Mouse (Mus musculus): ENCODE data around the gene Gm43738. TPM values are rescaled to one million over a fixed set of nuclear protein-coding genes. Genes with fewer than 3 reads are reported as not detected.

The Gm43738 gene
- total RNA-seq, 4 experiments from 2014 or later, result 0.21 TPM; not detected in 3

DNA sequence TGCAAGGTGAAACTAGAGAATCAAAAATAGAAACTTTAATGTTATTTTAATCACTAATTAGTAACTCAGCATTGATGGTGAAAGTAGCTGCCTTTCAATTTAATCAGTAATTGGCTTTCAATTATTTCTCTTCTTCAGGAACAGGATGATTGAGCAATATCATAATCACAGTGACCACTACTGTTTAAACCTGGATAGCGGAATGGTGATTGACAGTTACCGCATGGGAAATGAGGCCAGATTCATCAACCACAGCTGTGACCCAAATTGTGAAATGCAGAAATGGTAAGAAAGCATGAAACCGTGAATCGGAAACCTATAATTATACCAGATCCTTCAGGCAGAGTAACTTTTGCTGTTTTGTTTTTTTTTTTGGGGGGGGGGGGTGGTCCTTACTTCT, 57.5 kb downstream of the Gm43738 start:
- DNase-seq (ENCODE audit: low spot score in 2 of 2), result no peak

Other genes with a start within 250 kb of the Gm43738 start
- 10 to 100 TPM; 21.4 to 25.6 (median 23.9) TPM for gene Msto1, start 187.1 kb downstream of the Gm43738 start, total RNA-seq (2022)
- gene Ash1l, start 150.5 kb downstream of the Gm43738 start, total RNA-seq (2022), result 100 to 1,000 TPM in 1 of 4 experiments, 10 to 100 TPM in 3; 85.3 to 102 (median 91.4) TPM
- gene Dap3, start 149.9 kb downstream of the Gm43738 start, total RNA-seq (2022), result 100 to 1,000 TPM in 2 of 4 experiments, 10 to 100 TPM in 2; 87.3 to 110 (median 103) TPM
- 100 to 1,000 TPM; 170 to 198 (median 187) TPM for gene Rusc1, start 7.8 kb downstream of the Gm43738 start, total RNA-seq (2022)
- gene Fdps, start 860 bp upstream of the Gm43738 start, total RNA-seq (2022), result 100 to 1,000 TPM in 2 of 4 experiments, 10 to 100 TPM in 2; 84.4 to 129 (median 100) TPM
- not detected for gene Pklr, start 35.0 kb upstream of the Gm43738 start, total RNA-seq (2022)
- gene Hcn3, start 59.1 kb upstream of the Gm43738 start, total RNA-seq (2022), result 10 to 100 TPM; 12.3 to 18.2 (median 17.0) TPM
- gene Clk2, start 63.7 kb upstream of the Gm43738 start, total RNA-seq (2022), result 10 to 100 TPM; 41.2 to 45.3 (median 42.5) TPM
- gene Scamp3, start 76.4 kb upstream of the Gm43738 start, total RNA-seq (2022), result 10 to 100 TPM; 58.5 to 69.8 (median 63.9) TPM
- gene Fam189b, start 82.0 kb upstream of the Gm43738 start, total RNA-seq (2022), result 10 to 100 TPM; 47.2 to 58.2 (median 52.3) TPM
- 10 to 100 TPM; 52.5 to 62.4 (median 56.1) TPM for gene Gba, start 101.8 kb upstream of the Gm43738 start, total RNA-seq (2022)
- 10 to 100 TPM; 14.2 to 24.3 (median 22.2) TPM for gene Thbs3, start 114.1 kb upstream of the Gm43738 start, total RNA-seq (2022)
- gene Mtx1, start 126.0 kb upstream of the Gm43738 start, total RNA-seq (2022), result 100 to 1,000 TPM in 2 of 4 experiments, 10 to 100 TPM in 2; 95.4 to 105 (median 99.8) TPM
- gene Muc1, start 128.0 kb upstream of the Gm43738 start, total RNA-seq (2022), result 1 to 10 TPM in 1 of 4 experiments, under 1 TPM in 3; 0.36 to 1.5 (median 0.67) TPM
- 10 to 100 TPM; 70.4 to 91.2 (median 83.7) TPM for gene Krtcap2, start 144.9 kb upstream of the Gm43738 start, total RNA-seq (2022)
- 10 to 100 TPM; 66.2 to 74.6 (median 68.4) TPM for gene Trim46, start 145.2 kb upstream of the Gm43738 start, total RNA-seq (2022)
- gene Dpm3, start 158.3 kb upstream of the Gm43738 start, total RNA-seq (2022), result 10 to 100 TPM; 51.6 to 64.2 (median 54.6) TPM
- gene Slc50a1, start 169.5 kb upstream of the Gm43738 start, total RNA-seq (2022), result 10 to 100 TPM; 38.0 to 48.9 (median 45.5) TPM
- 1 to 10 TPM; 5.6 to 8.8 (median 6.8) TPM for gene Efna1, start 180.0 kb upstream of the Gm43738 start, total RNA-seq (2022)
- 10 to 100 TPM; 50.1 to 61.2 (median 55.3) TPM for gene Efna3, start 221.9 kb upstream of the Gm43738 start, total RNA-seq (2022)
- under 1 TPM in 3 of 4 experiments, not detected in 1; 0.22 to 0.46 (median 0.30) TPM for gene Efna4, start 236.9 kb upstream of the Gm43738 start, total RNA-seq (2022)
- 100 to 1,000 TPM; 104 to 122 (median 108) TPM for gene Adam15, start 248.9 kb upstream of the Gm43738 start, total RNA-seq (2022)

Data from left cerebral cortex, adult 8-10 months (tissue).